Mouse (Mus musculus): ENCODE results near the gene Tex264.

GRCm38 (mm10) chr9:106677702-106678101 lies 8.0 kb downstream of the Tex264 start:
- no peak for TF ChIP-seq POLR2A (IDR thresholded peaks at IDR 0.05; ENCODE audit: control insufficient read depth, low read depth, low read length)
- no peak for TF ChIP-seq CTCF (IDR thresholded peaks at IDR 0.05; ENCODE audit: control insufficient read depth, insufficient read depth, insufficient replicate concordance, low read depth, low read length)
